Mouse (Mus musculus): Measurements from ENCODE around the gene Rnf213. TPM values are rescaled to one million over a fixed set of nuclear protein-coding genes. Genes with fewer than 3 reads are reported as not detected.
"Not testable (repeated sequence)": the region's sequence is repeated elsewhere in the genome, so short reads cannot be mapped to it uniquely, and the experiment has no call there.

The Rnf213 gene
- polyA plus RNA-seq, 1 experiment from 2014 or later: 1.5 TPM

DNA sequence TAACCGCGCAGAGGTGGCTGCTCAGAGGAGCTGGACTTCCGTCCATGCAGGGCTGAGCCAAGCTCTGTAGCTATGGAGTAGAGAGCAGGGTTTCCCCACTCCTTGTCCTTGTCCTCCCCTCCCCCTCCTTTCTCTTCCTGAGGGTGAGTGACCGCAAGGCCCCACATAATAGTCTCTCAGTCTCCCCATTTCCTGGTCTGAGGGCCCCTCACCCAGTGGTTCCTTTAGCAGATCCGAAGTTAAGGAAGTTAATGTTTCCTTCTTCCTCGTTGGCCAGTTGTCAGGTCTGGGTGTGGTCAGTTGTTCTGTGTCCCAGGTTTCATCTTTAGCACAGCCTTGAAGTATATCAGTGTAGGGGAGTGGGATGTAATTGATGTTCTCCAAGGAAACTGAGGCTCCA, 17.5 kb upstream of the Rnf213 start:
- H3K9me3 ChIP-seq: no peaks in the 10 kb centered on the region
- no peak for DNase-seq (ENCODE audit: low spot score)
- 85% methylated on average over 6 of the region's 6 CpGs for WGBS
- H3K27me3 ChIP-seq (ENCODE audit: insufficient read depth, poor library complexity, severe bottlenecking): no peaks in the 10 kb centered on the region
- H3K4me3 ChIP-seq: no peak overlapping the region
- peaks cover 31% of the 10 kb centered on the region for H3K36me3 ChIP-seq
- no peaks in the 10 kb centered on the region for H3K4me1 ChIP-seq (replicated peaks)
- H3K27ac ChIP-seq: no peak overlapping the region

DNA sequence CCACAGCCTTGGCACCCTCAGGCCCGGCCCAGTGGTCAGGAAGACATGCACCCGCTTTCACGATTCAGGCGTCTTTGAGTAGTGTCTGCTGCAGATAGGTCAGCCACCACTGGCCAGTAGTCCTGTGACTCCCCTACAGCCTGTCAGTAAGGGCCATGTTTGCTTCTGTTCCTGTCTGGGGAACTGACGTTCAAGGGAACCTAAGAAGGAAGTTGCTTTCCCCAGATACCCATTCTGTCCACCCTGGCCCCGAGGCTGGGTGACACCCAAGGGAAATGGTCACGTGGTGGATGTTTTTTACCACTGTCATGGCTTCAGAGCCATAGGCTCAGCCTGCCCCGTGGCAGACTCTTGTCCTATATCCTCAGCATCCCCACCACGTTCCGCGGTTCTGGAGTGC, 15.6 kb upstream of the Rnf213 start:
- 93% methylated on average over 11 of the region's 11 CpGs for WGBS
- no peaks in the 10 kb centered on the region for H3K27me3 ChIP-seq (ENCODE audit: insufficient read depth, poor library complexity, severe bottlenecking)
- no peaks in the 10 kb centered on the region for H3K9me3 ChIP-seq
- no peak for DNase-seq (ENCODE audit: low spot score)
- peaks cover 32% of the 10 kb centered on the region for H3K36me3 ChIP-seq
- no peak overlapping the region for H3K27ac ChIP-seq
- H3K4me1 ChIP-seq (replicated peaks): no peaks in the 10 kb centered on the region
- H3K4me3 ChIP-seq: no peak overlapping the region

GRCm38 (mm10) chr11:119378551-119378950, 14.3 kb upstream of the Rnf213 start:
- Histone ChIP-seq H3K27ac (no peak overlapping the region), H3K27me3 (ENCODE audit: insufficient read depth, poor library complexity, severe bottlenecking) (no peaks in the 10 kb centered on the region), H3K4me1 (replicated peaks) (no peaks in the 10 kb centered on the region), H3K9me3 (no peaks in the 10 kb centered on the region), H3K4me3 (no peak overlapping the region), H3K36me3 (peaks cover 32% of the 10 kb centered on the region)
- 92% methylated on average over 1 of the region's 1 CpGs for WGBS
- DNase-seq (ENCODE audit: low spot score): no peak

GRCm38 (mm10) chr11:119381631-119382337, 11.1 kb upstream of the Rnf213 start:
- H3K36me3 ChIP-seq: peaks cover 32% of the 10 kb centered on the region

DNA sequence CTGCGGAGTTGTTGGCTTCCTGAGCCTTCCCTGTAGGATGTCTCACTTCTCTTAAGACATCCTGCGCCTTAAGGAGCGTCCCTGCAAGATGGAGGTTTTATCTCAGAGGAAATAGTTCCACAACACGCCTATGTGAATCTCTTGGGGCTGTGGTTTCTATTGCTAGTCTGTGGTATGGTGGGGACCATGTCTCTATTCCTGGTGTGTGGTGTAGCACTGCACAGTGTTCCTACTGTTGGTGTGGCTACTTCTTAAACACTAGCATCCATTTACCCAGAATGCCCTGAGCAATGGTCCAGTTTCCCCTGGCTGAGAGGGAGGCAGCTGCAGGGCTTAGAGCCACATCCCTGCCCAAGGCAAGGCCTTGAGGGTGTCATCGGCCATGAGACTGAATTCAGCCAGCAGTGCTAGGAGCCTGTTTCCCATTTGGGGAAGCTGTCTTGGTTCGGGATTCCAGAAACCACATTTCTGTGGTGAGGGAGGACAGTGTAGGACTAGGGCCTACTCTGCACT, 10.5 kb upstream of the Rnf213 start:
- no peaks in the 10 kb centered on the region for H3K4me1 ChIP-seq (replicated peaks)
- no peak for DNase-seq (ENCODE audit: low spot score)
- H3K9me3 ChIP-seq: no peaks in the 10 kb centered on the region
- no peaks in the 10 kb centered on the region; the same call in none of the 2 replicates for H3K27me3 ChIP-seq (ENCODE audit: insufficient read depth, poor library complexity, severe bottlenecking)
- H3K4me3 ChIP-seq: no peak overlapping the region
- H3K27ac ChIP-seq: no peak overlapping the region
- 75% methylated on average over 6 of the region's 6 CpGs for WGBS
- H3K36me3 ChIP-seq: peaks cover 28% of the 10 kb centered on the region

More at GRCm38 (mm10) chr11:119381631-119382337, 11.1 kb upstream of the Rnf213 start:
- Histone ChIP-seq H3K27ac (no peak overlapping the region), H3K9me3 (no peaks in the 10 kb centered on the region), H3K27me3 (ENCODE audit: insufficient read depth, poor library complexity, severe bottlenecking) (no peaks in the 10 kb centered on the region), H3K4me1 (replicated peaks) (no peaks in the 10 kb centered on the region), H3K4me3 (no peak overlapping the region)
- WGBS: 87% methylated on average over 9 of the region's 9 CpGs
- no peak for DNase-seq (ENCODE audit: low spot score)

DNA sequence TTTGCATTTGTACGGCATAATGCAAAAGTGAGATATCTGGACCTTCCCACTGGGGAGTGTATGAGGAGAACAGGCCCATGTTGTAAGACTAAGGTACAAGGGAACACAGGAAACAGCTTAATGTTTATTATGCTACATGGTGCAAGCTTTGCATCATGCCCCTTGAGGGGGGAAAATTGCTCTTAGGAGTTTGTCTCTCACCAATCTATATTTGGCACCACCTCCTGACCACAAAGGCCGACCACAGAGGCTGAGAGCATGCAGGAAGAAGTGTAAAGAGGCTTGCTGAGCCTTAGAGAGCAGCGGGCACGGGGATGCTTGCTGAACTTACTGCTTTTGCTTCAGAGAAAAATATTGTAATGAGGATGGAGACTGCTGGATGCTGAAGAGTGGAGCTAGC, 8.0 kb upstream of the Rnf213 start:
- Histone ChIP-seq H3K27me3 (ENCODE audit: insufficient read depth, poor library complexity, severe bottlenecking) (peaks cover 24% of the 10 kb centered on the region), H3K4me1 (replicated peaks) (peaks cover 6% of the 10 kb centered on the region), H3K36me3 (peaks cover 6% of the 10 kb centered on the region), H3K4me3 (no peak overlapping the region), H3K27ac (no peak overlapping the region), H3K9me3 (no peaks in the 10 kb centered on the region)
- WGBS: 80% methylated on average over 4 of the region's 4 CpGs
- DNase-seq (ENCODE audit: low spot score): no peak

DNA sequence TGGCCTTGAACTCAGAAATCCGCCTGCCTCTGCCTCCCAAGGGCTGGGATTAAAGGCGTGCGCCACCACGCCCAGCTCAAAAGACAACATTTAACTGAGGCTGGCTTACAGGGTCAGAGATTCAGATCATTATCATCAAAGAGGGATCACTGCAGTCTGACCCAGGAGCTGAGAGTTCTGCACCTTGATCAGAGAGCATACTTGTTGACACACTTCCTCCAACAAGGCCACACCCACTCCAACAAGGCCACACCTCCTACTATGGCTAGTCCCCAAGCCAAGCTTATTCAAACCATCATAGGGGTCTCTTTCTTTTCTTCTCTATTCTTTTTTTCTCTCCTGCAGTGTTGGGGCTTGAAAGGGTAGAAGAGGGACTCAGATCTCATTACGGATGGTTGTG, 6.6 kb upstream of the Rnf213 start:
- Histone ChIP-seq H3K36me3 (no peaks in the 10 kb centered on the region), H3K27ac (no peak overlapping the region), H3K27me3 (ENCODE audit: insufficient read depth, poor library complexity, severe bottlenecking) (peaks cover 38% of the 10 kb centered on the region), H3K4me1 (replicated peaks) (peaks cover 19% of the 10 kb centered on the region), H3K9me3 (no peaks in the 10 kb centered on the region), H3K4me3 (no peak overlapping the region)
- WGBS: 94% methylated on average over 5 of the region's 5 CpGs
- DNase-seq (ENCODE audit: low spot score): no peak

DNA sequence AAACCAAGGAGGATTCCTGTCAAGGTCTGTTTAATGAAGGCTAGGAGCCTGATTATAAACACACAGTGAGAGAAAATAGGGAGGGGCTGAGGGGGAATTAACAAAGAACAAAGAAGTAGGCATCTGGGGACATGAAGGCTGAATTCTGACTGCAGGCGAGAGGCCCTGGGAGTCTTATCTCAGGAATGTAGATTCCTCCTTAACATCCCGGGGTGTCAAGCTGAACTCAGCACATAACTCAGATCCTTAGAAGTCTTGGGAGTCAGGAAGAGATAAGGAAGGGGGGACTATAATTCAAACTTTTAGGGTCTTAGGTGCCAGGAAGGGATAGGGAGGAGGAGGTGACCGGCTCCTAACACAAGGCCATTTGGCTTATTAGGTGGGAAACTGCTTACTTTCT, 5.6 kb upstream of the Rnf213 start:
- H3K4me3 ChIP-seq; DNase-seq (ENCODE audit: low spot score); H3K27ac ChIP-seq; H3K9me3 ChIP-seq; H3K36me3 ChIP-seq: not testable (repeated sequence)
- 30% methylated on average over 3 of the region's 3 CpGs for WGBS
- peaks cover 48% of the 10 kb centered on the region for H3K27me3 ChIP-seq (ENCODE audit: insufficient read depth, poor library complexity, severe bottlenecking)
- H3K4me1 ChIP-seq (replicated peaks): peaks cover 25% of the 10 kb centered on the region

DNA sequence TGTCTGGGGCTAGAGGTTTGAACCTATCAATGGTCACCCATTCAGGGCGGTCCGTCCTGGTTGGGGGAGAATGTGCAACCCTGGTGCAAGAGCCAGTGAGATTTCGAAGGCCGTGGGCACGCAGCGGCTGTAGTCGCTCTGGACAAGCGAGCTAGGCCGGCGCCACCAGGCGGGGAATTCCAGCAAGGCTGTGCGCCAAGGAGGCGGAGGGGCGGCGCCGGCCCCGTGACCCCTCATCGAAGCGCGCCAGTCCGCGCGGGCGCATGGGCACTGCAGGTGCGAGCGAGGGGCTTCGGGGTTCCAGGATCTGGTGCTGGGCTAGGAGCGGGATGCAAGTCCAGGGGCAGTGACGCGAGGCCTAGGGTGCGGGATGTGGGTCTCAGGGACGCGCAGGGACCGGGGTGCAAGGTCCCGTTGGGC, 3.0 kb upstream of the Rnf213 start:
- H3K27me3 ChIP-seq (ENCODE audit: insufficient read depth, poor library complexity, severe bottlenecking): peaks cover 74% of the 10 kb centered on the region
- peak overlapping the region; percentile 77 for H3K27ac ChIP-seq
- H3K4me1 ChIP-seq (replicated peaks): peaks cover 37% of the 10 kb centered on the region
- H3K4me3 ChIP-seq: peak overlapping the region; percentile 68
- WGBS: under 1% methylated on average over 35 of the region's 35 CpGs
- no peaks in the 10 kb centered on the region for H3K36me3 ChIP-seq
- DNase-seq (ENCODE audit: low spot score): peak; percentile 78
- no peaks in the 10 kb centered on the region for H3K9me3 ChIP-seq

GRCm38 (mm10) chr11:119390271-119391231, 2.3 kb upstream of the Rnf213 start:
- Histone ChIP-seq H3K9me3 (no peaks in the 10 kb centered on the region), H3K27ac (peak overlapping the region; percentile 77), H3K4me1 (replicated peaks) (peaks cover 40% of the 10 kb centered on the region), H3K27me3 (ENCODE audit: insufficient read depth, poor library complexity, severe bottlenecking) (peaks cover 81% of the 10 kb centered on the region), H3K4me3 (peak overlapping the region; percentile 68), H3K36me3 (no peaks in the 10 kb centered on the region)
- peak; percentile 59 for DNase-seq (ENCODE audit: low spot score)
- 3% methylated on average over 53 of the region's 53 CpGs for WGBS

- Histone ChIP-seq H3K27ac (no peak overlapping the region), H3K27me3 (ENCODE audit: insufficient read depth, poor library complexity, severe bottlenecking) (peaks cover 90% of the 10 kb centered on the region), H3K4me1 (replicated peaks) (peaks cover 44% of the 10 kb centered on the region), H3K4me3 (no peak overlapping the region), H3K36me3 (no peaks in the 10 kb centered on the region), H3K9me3 (no peaks in the 10 kb centered on the region)
- DNase-seq (ENCODE audit: low spot score): no peak
- WGBS: 28% methylated on average over 7 of the region's 7 CpGs
Observed at GRCm38 (mm10) chr11:119391386-119392000, 1.4 kb upstream of the Rnf213 start.

DNA sequence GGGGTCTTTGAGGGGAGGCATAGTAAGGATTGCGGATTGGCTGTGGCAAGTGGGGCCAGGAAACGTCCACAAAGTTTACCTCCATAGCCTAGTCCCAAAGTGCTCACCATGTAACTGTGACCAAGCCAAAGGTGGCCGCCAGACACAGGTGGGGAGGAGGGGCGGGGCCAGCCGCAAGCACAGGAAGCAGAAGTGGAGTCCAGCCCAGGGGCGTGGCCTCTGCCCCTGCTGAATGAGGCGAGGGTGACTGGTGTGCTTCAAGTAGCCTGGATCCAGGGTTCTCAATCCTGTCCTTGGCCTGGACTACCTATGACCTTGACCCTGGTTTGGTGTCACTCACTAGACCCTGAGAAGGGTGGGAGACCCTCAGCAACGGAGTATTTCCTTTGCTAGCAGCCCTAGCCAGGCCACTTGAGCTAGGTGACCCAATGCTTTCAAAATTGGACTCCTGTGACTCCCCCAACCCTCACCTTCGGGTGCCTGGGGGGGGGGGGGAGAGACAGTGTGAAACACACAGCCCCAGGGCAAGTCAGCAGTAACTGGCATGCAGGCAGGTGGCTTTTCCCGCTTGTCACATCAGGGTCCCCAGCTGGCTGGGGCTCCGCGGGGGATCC, 792 bp upstream of the Rnf213 start:
- Histone ChIP-seq H3K27me3 (ENCODE audit: insufficient read depth, poor library complexity, severe bottlenecking) (peaks cover 96% of the 10 kb centered on the region), H3K27ac (no peak overlapping the region), H3K4me3 (peak overlapping the region; percentile 24), H3K36me3 (no peaks in the 10 kb centered on the region), H3K9me3 (no peaks in the 10 kb centered on the region), H3K4me1 (replicated peaks) (peaks cover 47% of the 10 kb centered on the region)
- DNase-seq (ENCODE audit: low spot score): no peak
- 4% methylated on average over 12 of the region's 12 CpGs for WGBS

Data from hindbrain, embryonic 10.5 days (tissue).